Mouse (Mus musculus) midbrain, embryonic 11.5 days (tissue): Measurements from ENCODE around the gene Rbms1. TPM values are rescaled to one million over a fixed set of nuclear protein-coding genes. Genes with fewer than 3 reads are reported as not detected.

Experiments used
- ATAC-seq: fragments of 200-750 bp; cut with Nextera tagmentation; 2 replicates; pipeline ENCODE4 v1.8.0; 2017; ENCODE audit warnings: moderate TSS enrichment, moderate library complexity; ENCODE audit not compliant: low FRiP score
- DNase-seq: peaks from one replicate; pipeline ENCODE4 v3.0.0; 2015; ENCODE audit warnings: low spot score; ENCODE audit errors: missing footprints
- H3K27ac ChIP-seq: fragments of 300-500 bp; sonication (generic); 2 replicates; pipeline ENCODE4 v1.5.1; 2014; ENCODE audit warnings: low read depth, low read length
- H3K27me3 ChIP-seq: fragments of 300-500 bp; sonication (generic); 2 replicates; pipeline ENCODE4 v1.6.1; 2014; ENCODE audit warnings: mild to moderate bottlenecking, low read length, moderate library complexity, mixed read lengths; ENCODE audit not compliant: control insufficient read depth, insufficient read depth
- H3K36me3 ChIP-seq: fragments of 300-500 bp; sonication (generic); 2 replicates; pipeline ENCODE4 v1.6.1; 2014; ENCODE audit warnings: mild to moderate bottlenecking, low read length, moderate library complexity, mixed read lengths; ENCODE audit not compliant: control insufficient read depth, insufficient read depth
- H3K4me1 ChIP-seq: fragments of 300-500 bp; sonication (generic); 2 replicates; pipeline ENCODE4 v1.6.1; 2014; ENCODE audit warnings: low read length; ENCODE audit not compliant: control insufficient read depth, insufficient read depth
- H3K4me2 ChIP-seq: fragments of 300-500 bp; sonication (generic); 2 replicates; pipeline ENCODE4 v1.6.1; 2014; ENCODE audit warnings: mild to moderate bottlenecking, moderate library complexity
- H3K4me3 ChIP-seq: fragments of 300-500 bp; sonication (generic); 2 replicates; pipeline ENCODE4 v1.5.1; 2014; ENCODE audit warnings: low read depth, low read length
- H3K9ac ChIP-seq: fragments of 300-500 bp; sonication (generic); 2 replicates; pipeline ENCODE4 v1.6.1; 2014; ENCODE audit warnings: low read length
- H3K9me3 ChIP-seq: fragments of 300-500 bp; sonication (generic); 2 replicates; pipeline ENCODE4 v1.6.1; 2016; ENCODE audit warnings: low read length; ENCODE audit not compliant: control insufficient read depth
- WGBS: fragments of 180-500 bp; shearing (Covaris S2); extraction: QIAGEN DNeasy Blood & Tissue Kit; methylation state at CpG from one replicate; pipeline ENCODE4 v1.1.7; 2014; 5-methylcytosine and 5-hydroxymethylcytosine counted together
- polyA plus RNA-seq: library from polyadenylated mRNA; unstranded; fragments of >200 nt; fragmentation: Nextera tagmentation; extraction: Ambion mirVana; gene quantifications from 2 replicates; pipeline ENCODE4 v1.2.1, GENCODE M21; 2014

Gene Rbms1
- polyA plus RNA-seq, 1 experiment from 2014 or later: 43.2 TPM

GRCm38 (mm10) chr2:60908116-60908515, 54.9 kb downstream of the Rbms1 start:
- Histone ChIP-seq H3K27me3 (no peaks in the 10 kb centered on the region), H3K36me3 (no peaks in the 10 kb centered on the region), H3K9ac (no peak overlapping the region), H3K9me3 (no peaks in the 10 kb centered on the region), H3K4me2 (no peak overlapping the region), H3K27ac (no peak overlapping the region), H3K4me1 (peaks cover 3% of the 10 kb centered on the region; the same call in 1 of the 2 replicates), H3K4me3 (no peak overlapping the region)
- DNase-seq (no peak), ATAC-seq (no peak)
- WGBS: 91% methylated on average over 12 of the region's 12 CpGs

GRCm38 (mm10) chr2:60905283-60905682, 57.7 kb downstream of the Rbms1 start:
- Histone ChIP-seq H3K36me3 (no peaks in the 10 kb centered on the region), H3K4me1 (no peaks in the 10 kb centered on the region), H3K27me3 (no peaks in the 10 kb centered on the region), H3K27ac (no peak overlapping the region), H3K9ac (no peak overlapping the region), H3K9me3 (no peaks in the 10 kb centered on the region), H3K4me3 (no peak overlapping the region), H3K4me2 (no peak overlapping the region)
- ATAC-seq (no peak), DNase-seq (no peak)
- 37% methylated on average over 3 of the region's 3 CpGs for WGBS

- WGBS: 83% methylated on average over 5 of the region's 5 CpGs
- H3K27ac ChIP-seq: no peak overlapping the region
- no peaks in the 10 kb centered on the region for H3K4me1 ChIP-seq
- H3K9me3 ChIP-seq: no peaks in the 10 kb centered on the region
- no peak overlapping the region for H3K4me2 ChIP-seq
- no peak overlapping the region for H3K9ac ChIP-seq
- no peak overlapping the region for H3K4me3 ChIP-seq
- ATAC-seq (no peak), DNase-seq (no peak)
- H3K27me3 ChIP-seq: no peaks in the 10 kb centered on the region
- no peaks in the 10 kb centered on the region for H3K36me3 ChIP-seq
These were observed 58.9 kb downstream of the Rbms1 start for GRCm38 (mm10) chr2:60904141-60904540.

GRCm38 (mm10) chr2:60903535-60903934, 59.5 kb downstream of the Rbms1 start:
- 85% methylated on average over 7 of the region's 7 CpGs for WGBS

GRCm38 (mm10) chr2:60902446-60903137, 60.4 kb downstream of the Rbms1 start:
- H3K4me1 ChIP-seq: no peaks in the 10 kb centered on the region
- no peaks in the 10 kb centered on the region for H3K27me3 ChIP-seq
- 82% methylated on average over 6 of the region's 6 CpGs for WGBS
- H3K9ac ChIP-seq: no peak overlapping the region
- ATAC-seq (no peak), DNase-seq (no peak)
- no peaks in the 10 kb centered on the region for H3K36me3 ChIP-seq
- no peak overlapping the region for H3K4me2 ChIP-seq
- no peaks in the 10 kb centered on the region for H3K9me3 ChIP-seq
- H3K27ac ChIP-seq: no peak overlapping the region
- no peak overlapping the region for H3K4me3 ChIP-seq

More at GRCm38 (mm10) chr2:60903535-60903934, 59.5 kb downstream of the Rbms1 start:
- DNase-seq (no peak), ATAC-seq (no peak)
- no peaks in the 10 kb centered on the region for H3K9me3 ChIP-seq
- H3K4me2 ChIP-seq: no peak overlapping the region
- H3K4me1 ChIP-seq: no peaks in the 10 kb centered on the region
- H3K27ac ChIP-seq: no peak overlapping the region
- H3K36me3 ChIP-seq: no peaks in the 10 kb centered on the region
- no peak overlapping the region for H3K4me3 ChIP-seq
- H3K27me3 ChIP-seq: no peaks in the 10 kb centered on the region
- no peak overlapping the region for H3K9ac ChIP-seq

GRCm38 (mm10) chr2:60901511-60901951, 61.5 kb downstream of the Rbms1 start:
- Histone ChIP-seq H3K36me3 (no peaks in the 10 kb centered on the region), H3K4me3 (no peak overlapping the region), H3K9me3 (no peaks in the 10 kb centered on the region), H3K4me1 (no peaks in the 10 kb centered on the region), H3K4me2 (no peak overlapping the region), H3K9ac (no peak overlapping the region), H3K27ac (no peak overlapping the region), H3K27me3 (no peaks in the 10 kb centered on the region)
- WGBS: 85% methylated on average over 15 of the region's 15 CpGs
- DNase-seq (no peak), ATAC-seq (no peak)

GRCm38 (mm10) chr2:60901013-60901412, 62.0 kb downstream of the Rbms1 start:
- DNase-seq (no peak), ATAC-seq (no peak)
- Histone ChIP-seq H3K4me1 (no peaks in the 10 kb centered on the region), H3K4me3 (no peak overlapping the region), H3K27ac (no peak overlapping the region), H3K9ac (no peak overlapping the region), H3K9me3 (no peaks in the 10 kb centered on the region), H3K27me3 (no peaks in the 10 kb centered on the region), H3K4me2 (no peak overlapping the region), H3K36me3 (no peaks in the 10 kb centered on the region)
- 89% methylated on average over 6 of the region's 6 CpGs for WGBS

GRCm38 (mm10) chr2:60893042-60893441, 70.0 kb downstream of the Rbms1 start:
- no peak overlapping the region for H3K4me2 ChIP-seq
- H3K27ac ChIP-seq: no peak overlapping the region
- DNase-seq (no peak), ATAC-seq (no peak)
- no peaks in the 10 kb centered on the region for H3K36me3 ChIP-seq
- H3K4me1 ChIP-seq: no peaks in the 10 kb centered on the region
- H3K9ac ChIP-seq: no peak overlapping the region
- H3K27me3 ChIP-seq: no peaks in the 10 kb centered on the region
- 87% methylated on average over 1 of the region's 1 CpGs for WGBS
- H3K9me3 ChIP-seq: no peaks in the 10 kb centered on the region
- no peak overlapping the region for H3K4me3 ChIP-seq

GRCm38 (mm10) chr2:60883931-60884330, 79.1 kb downstream of the Rbms1 start:
- 42% methylated on average over 4 of the region's 4 CpGs for WGBS
- Histone ChIP-seq H3K4me1 (peaks cover 14% of the 10 kb centered on the region), H3K4me3 (no peak overlapping the region), H3K36me3 (no peaks in the 10 kb centered on the region), H3K27me3 (peaks cover 9% of the 10 kb centered on the region), H3K9ac (no peak overlapping the region), H3K9me3 (no peaks in the 10 kb centered on the region), H3K4me2 (no peak overlapping the region), H3K27ac (no peak overlapping the region)
- DNase-seq: no peak
- ATAC-seq: no peak
